Mouse (Mus musculus) midbrain, embryonic 11.5 days (tissue): Measurements from ENCODE around the gene Eif6. TPM values are rescaled to one million over a fixed set of nuclear protein-coding genes. Genes with fewer than 3 reads are reported as not detected.
"Not testable (repeated sequence)": the region's sequence is repeated elsewhere in the genome, so short reads cannot be mapped to it uniquely, and the experiment has no call there.

Source experiments
- ATAC-seq: fragments of 200-750 bp; cut with Nextera tagmentation; 2 replicates; pipeline ENCODE4 v1.8.0; 2017; ENCODE audit warnings: moderate TSS enrichment, moderate library complexity; ENCODE audit not compliant: low FRiP score
- DNase-seq: peaks from one replicate; pipeline ENCODE4 v3.0.0; 2015; ENCODE audit warnings: low spot score; ENCODE audit errors: missing footprints
- H3K27ac ChIP-seq: fragments of 300-500 bp; sonication (generic); 2 replicates; pipeline ENCODE4 v1.5.1; 2014; ENCODE audit warnings: low read depth, low read length
- H3K27me3 ChIP-seq: fragments of 300-500 bp; sonication (generic); 2 replicates; pipeline ENCODE4 v1.6.1; 2014; ENCODE audit warnings: mild to moderate bottlenecking, low read length, moderate library complexity, mixed read lengths; ENCODE audit not compliant: control insufficient read depth, insufficient read depth
- H3K36me3 ChIP-seq: fragments of 300-500 bp; sonication (generic); 2 replicates; pipeline ENCODE4 v1.6.1; 2014; ENCODE audit warnings: mild to moderate bottlenecking, low read length, moderate library complexity, mixed read lengths; ENCODE audit not compliant: control insufficient read depth, insufficient read depth
- H3K4me1 ChIP-seq: fragments of 300-500 bp; sonication (generic); 2 replicates; pipeline ENCODE4 v1.6.1; 2014; ENCODE audit warnings: low read length; ENCODE audit not compliant: control insufficient read depth, insufficient read depth
- H3K4me2 ChIP-seq: fragments of 300-500 bp; sonication (generic); 2 replicates; pipeline ENCODE4 v1.6.1; 2014; ENCODE audit warnings: mild to moderate bottlenecking, moderate library complexity
- H3K4me3 ChIP-seq: fragments of 300-500 bp; sonication (generic); 2 replicates; pipeline ENCODE4 v1.5.1; 2014; ENCODE audit warnings: low read depth, low read length
- H3K9ac ChIP-seq: fragments of 300-500 bp; sonication (generic); 2 replicates; pipeline ENCODE4 v1.6.1; 2014; ENCODE audit warnings: low read length
- H3K9me3 ChIP-seq: fragments of 300-500 bp; sonication (generic); 2 replicates; pipeline ENCODE4 v1.6.1; 2016; ENCODE audit warnings: low read length; ENCODE audit not compliant: control insufficient read depth
- WGBS: fragments of 180-500 bp; shearing (Covaris S2); extraction: QIAGEN DNeasy Blood & Tissue Kit; methylation state at CpG from one replicate; pipeline ENCODE4 v1.1.7; 2014; 5-methylcytosine and 5-hydroxymethylcytosine counted together
- polyA plus RNA-seq: library from polyadenylated mRNA; unstranded; fragments of >200 nt; fragmentation: Nextera tagmentation; extraction: Ambion mirVana; gene quantifications from 2 replicates; pipeline ENCODE4 v1.2.1, GENCODE M21; 2014

The Eif6 gene
- polyA plus RNA-seq, 1 experiment from 2014 or later, result 188 TPM

DNA sequence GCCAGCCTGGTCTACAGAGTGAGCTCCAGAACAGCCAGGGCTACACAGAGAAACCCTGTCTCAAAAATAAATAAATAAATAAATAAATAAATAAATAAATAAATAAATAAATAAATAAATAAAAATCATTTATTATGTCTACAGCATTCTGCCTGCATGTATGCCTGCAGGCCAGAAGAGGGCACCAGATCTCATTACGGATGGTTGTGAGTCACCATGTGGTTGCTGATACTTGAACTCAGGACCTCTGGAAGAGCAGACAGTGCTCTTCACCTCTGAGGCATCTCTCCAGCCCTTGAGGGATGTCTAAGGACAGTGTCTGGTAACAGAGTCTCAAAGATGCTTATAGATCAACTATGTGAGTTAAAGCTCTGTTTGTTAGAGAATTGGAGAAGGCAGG, 5.4 kb upstream of the Eif6 start:
- H3K27me3 ChIP-seq, ATAC-seq, H3K4me2 ChIP-seq, H3K4me1 ChIP-seq, H3K9me3 ChIP-seq, H3K9ac ChIP-seq, H3K4me3 ChIP-seq, H3K27ac ChIP-seq, H3K36me3 ChIP-seq: not testable (repeated sequence)
- WGBS, result 73% methylated on average over 1 of the region's 1 CpGs
- peak; percentile 80 for DNase-seq

DNA sequence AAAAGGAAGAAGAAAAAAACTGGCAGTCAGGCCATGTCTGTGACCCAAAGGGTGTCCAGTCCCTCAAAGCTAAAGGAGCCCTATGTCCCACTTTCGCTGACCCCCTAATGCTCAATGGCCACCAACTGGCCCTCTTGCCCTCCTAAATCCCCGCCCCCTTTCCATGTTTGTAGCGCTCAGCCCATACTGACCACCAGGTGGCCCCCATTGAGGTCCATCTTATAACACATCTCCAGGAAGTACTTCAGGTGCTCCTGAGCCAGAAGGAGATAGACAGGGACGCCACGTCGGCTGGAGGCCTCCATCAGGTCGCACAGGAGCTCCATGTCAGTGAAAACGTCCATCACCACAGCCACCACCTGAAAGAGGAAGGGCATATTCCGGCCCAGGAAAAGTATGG, 4.6 kb upstream of the Eif6 start:
- H3K27ac ChIP-seq, result no peak overlapping the region
- DNase-seq, result no peak
- no peak overlapping the region for H3K4me2 ChIP-seq
- H3K4me3 ChIP-seq, result no peak overlapping the region
- no peaks in the 10 kb centered on the region for H3K27me3 ChIP-seq
- H3K9me3 ChIP-seq, result no peaks in the 10 kb centered on the region
- H3K9ac ChIP-seq, result no peak overlapping the region
- H3K4me1 ChIP-seq, result peaks cover 4% of the 10 kb centered on the region
- no peak for ATAC-seq
- no peaks in the 10 kb centered on the region for H3K36me3 ChIP-seq
- WGBS, result 65% methylated on average over 9 of the region's 9 CpGs

DNA sequence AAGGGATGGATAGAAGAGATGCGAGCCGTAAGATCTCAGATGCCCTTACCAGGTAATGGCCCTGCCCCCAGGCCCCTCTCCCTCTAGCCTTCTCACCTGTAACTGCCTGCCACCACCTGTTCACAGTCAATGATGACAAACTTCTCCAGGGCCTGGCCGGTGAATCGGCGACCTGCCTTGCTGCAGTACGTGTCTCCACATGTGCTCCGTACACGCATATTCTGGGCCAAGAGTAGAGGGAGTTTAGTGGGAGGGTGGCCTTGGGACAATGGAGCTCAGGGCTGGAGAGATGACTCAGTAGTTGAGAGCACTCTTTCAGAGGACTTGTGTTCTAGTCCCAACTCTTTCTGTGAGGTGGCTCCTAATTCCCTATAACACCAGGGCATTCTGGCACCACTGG, 4.1 kb upstream of the Eif6 start:
- Histone ChIP-seq H3K9me3 (no peaks in the 10 kb centered on the region), H3K4me2 (no peak overlapping the region), H3K36me3 (no peaks in the 10 kb centered on the region), H3K4me3 (no peak overlapping the region), H3K27ac (no peak overlapping the region), H3K4me1 (peaks cover 6% of the 10 kb centered on the region), H3K9ac (no peak overlapping the region), H3K27me3 (no peaks in the 10 kb centered on the region)
- 91% methylated on average over 8 of the region's 8 CpGs for WGBS
- ATAC-seq, result no peak
- peak; percentile 19 for DNase-seq

DNA sequence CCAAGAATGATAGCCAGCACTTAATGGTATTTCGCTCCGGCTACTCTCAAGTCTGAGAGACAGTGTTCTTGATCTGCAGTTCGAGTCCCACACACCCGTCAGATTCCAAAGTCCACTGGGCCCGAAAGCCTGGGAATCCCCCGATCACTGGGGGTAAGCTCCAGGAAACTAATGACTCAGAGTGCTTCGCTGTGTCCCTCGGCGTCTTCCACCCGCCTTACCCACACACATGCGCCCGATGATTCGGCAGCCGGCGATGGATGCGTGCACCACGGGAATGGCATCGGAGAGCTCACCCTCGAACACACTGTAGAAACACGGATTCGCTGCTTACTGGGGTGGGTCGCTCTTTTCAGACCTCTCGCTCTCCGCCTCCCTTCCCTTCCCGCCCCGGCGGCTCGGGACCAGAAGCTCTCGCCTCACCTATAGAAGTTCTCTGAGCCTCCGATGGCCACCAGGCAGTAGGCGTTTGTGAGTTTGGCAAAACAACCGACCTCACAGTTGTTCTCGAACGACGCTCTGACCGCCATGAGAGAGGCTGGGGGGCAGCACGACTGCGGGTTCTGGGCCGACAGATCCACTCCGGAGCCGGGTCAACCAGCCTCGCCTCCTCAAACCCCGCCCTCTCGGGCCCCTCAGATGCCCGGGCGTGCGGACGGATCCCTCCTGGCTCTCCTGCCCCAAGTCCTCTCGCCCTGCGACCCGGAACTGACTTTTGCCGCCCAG, 658 bp downstream of the Eif6 start:
- peak overlapping the region; percentile 54 for H3K27ac ChIP-seq
- H3K4me2 ChIP-seq, result peak overlapping the region; percentile 94
- H3K9ac ChIP-seq, result peak overlapping the region; percentile 76
- H3K9me3 ChIP-seq, result no peaks in the 10 kb centered on the region
- peak; percentile 95 for DNase-seq
- peak; percentile 30 for ATAC-seq
- peak overlapping the region; percentile 87 for H3K4me3 ChIP-seq
- peaks cover 11% of the 10 kb centered on the region; the same call in 1 of the 2 replicates for H3K36me3 ChIP-seq
- WGBS, result 2% methylated on average over 52 of the region's 52 CpGs
- no peaks in the 10 kb centered on the region for H3K27me3 ChIP-seq
- H3K4me1 ChIP-seq, result peaks cover 11% of the 10 kb centered on the region

DNA sequence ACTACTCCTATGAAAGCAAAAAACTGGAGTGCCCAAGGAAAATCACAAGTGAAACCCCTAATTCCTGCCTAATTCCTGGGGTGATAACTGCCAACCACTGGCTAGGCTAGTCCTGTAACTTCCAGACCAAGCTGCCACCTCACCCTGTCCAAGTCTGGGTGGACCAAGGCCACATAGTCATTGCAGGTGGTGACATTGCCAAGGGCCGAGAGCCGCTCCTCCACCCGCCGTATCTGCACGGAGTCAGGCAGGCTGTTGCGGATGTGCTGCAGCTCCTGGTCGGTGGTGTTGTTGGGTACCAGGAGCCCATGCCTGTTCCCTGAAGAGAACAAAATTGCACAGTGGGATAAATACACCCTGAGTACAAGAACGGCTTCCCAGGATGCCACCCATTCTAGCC, 3.0 kb downstream of the Eif6 start:
- Histone ChIP-seq H3K4me2 (no peak overlapping the region), H3K9ac (no peak overlapping the region), H3K4me3 (no peak overlapping the region), H3K4me1 (peaks cover 15% of the 10 kb centered on the region), H3K27me3 (no peaks in the 10 kb centered on the region), H3K36me3 (peaks cover 12% of the 10 kb centered on the region; the same call in 1 of the 2 replicates), H3K27ac (no peak overlapping the region), H3K9me3 (no peaks in the 10 kb centered on the region)
- WGBS, result over 99% methylated on average over 8 of the region's 8 CpGs
- ATAC-seq, result no peak
- DNase-seq, result peak; percentile 8

DNA sequence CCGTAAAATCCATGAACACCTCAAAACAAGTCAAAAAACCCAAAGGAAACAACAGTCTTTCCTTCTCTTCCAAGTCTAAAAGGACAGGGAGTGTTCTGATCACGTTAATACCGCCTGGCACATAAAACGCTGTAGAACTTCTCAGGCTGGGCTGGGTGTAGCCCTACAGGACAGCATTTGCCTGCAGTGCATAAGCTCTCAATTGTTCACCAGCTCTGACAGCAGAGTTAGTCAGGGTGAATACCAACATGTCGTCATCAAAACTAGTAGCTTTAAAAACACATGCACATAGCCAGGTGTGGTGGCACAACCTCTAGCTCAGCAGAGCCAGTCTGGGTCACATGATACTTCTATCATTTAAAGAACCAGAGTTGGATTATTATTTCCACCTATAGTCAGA, 5.9 kb downstream of the Eif6 start:
- Histone ChIP-seq H3K27ac (no peak overlapping the region), H3K4me2 (no peak overlapping the region), H3K9ac (no peak overlapping the region), H3K27me3 (no peaks in the 10 kb centered on the region), H3K4me3 (no peak overlapping the region), H3K36me3 (peaks cover 12% of the 10 kb centered on the region; the same call in 1 of the 2 replicates), H3K4me1 (peaks cover 13% of the 10 kb centered on the region), H3K9me3 (no peaks in the 10 kb centered on the region)
- WGBS, result 95% methylated on average over 5 of the region's 5 CpGs
- ATAC-seq (no peak), DNase-seq (no peak)

DNA sequence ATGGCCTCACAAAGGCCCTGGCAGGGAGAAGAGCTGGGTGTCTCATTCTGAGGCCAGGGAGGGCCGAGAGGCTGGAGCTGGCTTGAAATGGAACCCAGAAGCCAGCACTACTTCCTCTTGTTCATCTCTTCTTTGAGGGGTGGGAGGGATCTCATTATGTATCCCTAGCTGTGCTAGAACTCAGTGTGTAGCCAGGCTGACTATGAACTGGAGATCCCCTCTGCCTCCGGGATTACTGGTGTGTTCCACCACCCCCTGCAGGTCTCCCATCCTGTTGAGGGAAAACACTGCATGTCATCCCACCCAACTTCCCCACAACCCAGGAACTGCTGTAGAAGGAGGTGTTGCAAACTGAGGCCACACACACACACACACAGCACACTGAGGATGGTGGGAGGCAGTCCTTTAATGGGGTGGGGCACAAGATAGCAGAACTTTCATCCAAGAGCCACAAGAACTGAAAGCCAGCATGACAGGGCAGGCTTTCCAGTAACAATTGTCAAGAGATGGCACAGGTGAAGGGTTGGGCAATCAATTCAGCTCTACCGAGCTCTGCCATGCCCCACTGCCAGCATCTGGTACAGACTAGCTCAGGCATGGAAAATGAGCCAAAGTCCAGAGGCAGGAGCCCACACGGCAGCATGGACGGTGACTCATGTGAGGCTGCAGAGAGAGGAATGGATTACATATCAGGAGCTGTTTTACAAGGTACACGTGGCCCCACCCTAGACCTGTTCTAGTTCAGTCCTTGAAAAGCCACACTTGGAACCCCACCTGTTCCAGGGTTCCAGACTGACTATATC, 7.1 kb downstream of the Eif6 start:
- WGBS, result 67% methylated on average over 6 of the region's 6 CpGs
- Histone ChIP-seq H3K27me3 (no peaks in the 10 kb centered on the region), H3K36me3 (peaks cover 12% of the 10 kb centered on the region; the same call in 1 of the 2 replicates), H3K4me3 (peak overlapping the region; percentile 42), H3K9ac (peak overlapping the region; percentile 58), H3K27ac (peak overlapping the region; percentile 16), H3K9me3 (no peaks in the 10 kb centered on the region), H3K4me2 (peak overlapping the region; percentile 75), H3K4me1 (peaks cover 9% of the 10 kb centered on the region; the same call in 1 of the 2 replicates)
- ATAC-seq (peak; percentile 62), DNase-seq (no peak)

DNA sequence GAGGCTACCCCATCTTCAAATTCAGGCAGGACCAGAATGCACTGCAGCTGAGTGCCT, 7.5 kb downstream of the Eif6 start, which contains the start of gene BC029722:
BC029722 (minus strand) TSS at position 35 of the 57 bp plus-strand sequence.
- Histone ChIP-seq H3K4me1 (peaks cover 9% of the 10 kb centered on the region; the same call in 1 of the 2 replicates), H3K9me3 (no peaks in the 10 kb centered on the region), H3K9ac (peak within 1 kb of the TSS; percentile 58), H3K4me2 (peak within 1 kb of the TSS; percentile 75), H3K4me3 (peak within 1 kb of the TSS; percentile 42), H3K27me3 (no peaks in the 10 kb centered on the region), H3K27ac (peak within 1 kb of the TSS; percentile 16), H3K36me3 (peaks cover 12% of the 10 kb centered on the region; the same call in 1 of the 2 replicates)
- ATAC-seq (no peak), DNase-seq (no peak)

DNA sequence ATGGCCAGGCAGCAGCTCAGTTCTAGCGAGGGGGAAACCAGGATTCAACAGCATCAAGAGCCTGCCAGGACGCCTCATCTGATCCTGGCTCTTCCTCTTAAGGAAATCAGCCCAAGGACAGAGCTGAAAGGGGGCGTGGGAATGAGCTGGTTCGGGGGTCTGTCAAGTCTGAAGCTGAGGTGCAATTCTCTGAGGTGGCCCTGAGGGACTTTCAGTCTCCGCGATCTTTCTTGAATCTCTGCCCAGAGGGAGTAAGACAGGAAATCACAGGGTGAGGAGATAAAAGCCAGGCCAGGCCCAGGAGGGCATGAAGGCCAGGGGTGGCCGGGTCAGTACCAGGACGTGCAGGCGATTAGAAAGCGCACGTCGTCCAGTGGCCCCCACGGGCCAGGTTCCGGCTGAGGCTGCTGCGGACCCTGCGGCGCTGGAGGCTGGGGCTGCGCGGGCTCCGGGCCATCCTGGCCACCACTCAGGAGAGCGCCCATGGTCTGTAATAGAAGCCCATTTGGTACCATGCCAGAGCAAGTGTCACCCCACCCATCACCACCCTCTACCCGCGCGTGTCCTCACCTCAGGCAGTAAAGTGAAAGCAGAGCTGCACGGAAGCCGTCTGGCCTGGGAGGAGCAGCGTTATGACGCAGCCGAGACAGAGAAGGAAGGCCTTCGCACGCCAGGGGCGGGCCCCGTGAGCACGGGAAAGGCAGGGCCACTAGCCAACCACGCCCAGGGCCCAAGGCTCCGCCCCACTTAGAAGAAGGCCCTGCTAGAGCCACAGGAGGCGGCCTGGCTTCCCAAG, 7.9 kb downstream of the Eif6 start:
- Histone ChIP-seq H3K9ac (peak overlapping the region; percentile 58), H3K27me3 (no peaks in the 10 kb centered on the region), H3K9me3 (no peaks in the 10 kb centered on the region), H3K36me3 (peaks cover 12% of the 10 kb centered on the region; the same call in 1 of the 2 replicates), H3K4me1 (peaks cover 9% of the 10 kb centered on the region; the same call in 1 of the 2 replicates), H3K4me2 (peak overlapping the region; percentile 75), H3K4me3 (peak overlapping the region; percentile 42), H3K27ac (peak overlapping the region; percentile 16; the same call in 1 of the 2 replicates)
- WGBS, result 3% methylated on average over 35 of the region's 37 CpGs
- DNase-seq (peak; percentile 98), ATAC-seq (peak; percentile 97)
